Mouse (Mus musculus) forebrain, embryonic 14.5 days (tissue): ENCODE measurements at regions not wholly inside any gene's neighbourhood (a gene's known extent, or its start where the extent isn't known, plus 50 kb on each side); places are given as distances from the start of the nearest gene placed in this dataset.

ENCODE experiments used
- ATAC-seq: fragments of 200-750 bp; cut with Nextera tagmentation; 2 replicates; pipeline ENCODE4 v1.8.0; 2017; ENCODE audit warnings: mild to moderate bottlenecking, moderate library complexity
- DNase-seq: peaks from one replicate; pipeline ENCODE4 v3.0.0-alpha.2; 2015; ENCODE audit warnings: low spot score
- H3K27ac ChIP-seq: fragments of 300-500 bp; sonication (generic); 2 replicates; pipeline ENCODE4 v1.5.1; 2014; ENCODE audit warnings: low read depth, mild to moderate bottlenecking, control low read depth, low read length, moderate library complexity
- H3K27me3 ChIP-seq: fragments of 300-500 bp; sonication (generic); replicated peaks from 2 replicates; pipeline ENCODE4 v1.6.1; 2014; ENCODE audit warnings: low read length, control low read depth, mixed read lengths; ENCODE audit not compliant: control insufficient read depth, insufficient read depth
- H3K36me3 ChIP-seq: fragments of 300-500 bp; sonication (generic); 2 replicates; pipeline ENCODE4 v1.6.1; 2014; ENCODE audit warnings: low read length, control low read depth; ENCODE audit not compliant: control insufficient read depth, insufficient read depth
- H3K4me1 ChIP-seq: fragments of 300-500 bp; sonication (generic); 2 replicates; pipeline ENCODE4 v1.6.1; 2014; ENCODE audit warnings: antibody characterized with exemption, low read length, control low read depth; ENCODE audit not compliant: control insufficient read depth, insufficient read depth
- H3K4me2 ChIP-seq: fragments of 300-500 bp; sonication (generic); 2 replicates; pipeline ENCODE4 v1.6.1; 2014; ENCODE audit warnings: mild to moderate bottlenecking, control low read depth, low read length
- H3K4me3 ChIP-seq: fragments of 300-500 bp; sonication (generic); 2 replicates; pipeline ENCODE4 v1.5.1; 2014; ENCODE audit warnings: low read depth, low read length, control low read depth
- H3K9ac ChIP-seq: fragments of 300-500 bp; sonication (generic); 2 replicates; pipeline ENCODE4 v1.6.1; 2014; ENCODE audit warnings: mild to moderate bottlenecking, low read length, control low read depth, moderate library complexity
- H3K9me3 ChIP-seq: fragments of 300-500 bp; sonication (generic); replicated peaks from 2 replicates; pipeline ENCODE4 v1.6.1; 2016; ENCODE audit warnings: low read length, control low read depth, mixed read lengths; ENCODE audit not compliant: control insufficient read depth
- WGBS: fragments of 180-500 bp; shearing (Covaris S2); extraction: QIAGEN DNeasy Blood & Tissue Kit; methylation state at CpG from one replicate; pipeline ENCODE4 v1.1.7; 2014; 5-methylcytosine and 5-hydroxymethylcytosine counted together

- no peaks in the 10 kb centered on the region for H3K36me3 ChIP-seq
- peak overlapping the region; percentile 50 for H3K4me3 ChIP-seq
- under 1% methylated on average over 16 of the region's 16 CpGs for WGBS
- peak; percentile 65 for DNase-seq
- no peaks in the 10 kb centered on the region for H3K9me3 ChIP-seq
- peaks cover 3% of the 10 kb centered on the region; the same call in 1 of the 2 replicates for H3K27me3 ChIP-seq
- ATAC-seq = no peak; the same call in 1 of the 2 replicates
- peaks cover 2% of the 10 kb centered on the region; the same call in 1 of the 2 replicates for H3K4me1 ChIP-seq
- peak overlapping the region; percentile 69 for H3K4me2 ChIP-seq
- no peak overlapping the region for H3K27ac ChIP-seq
- peak overlapping the region; percentile 57 for H3K9ac ChIP-seq
Measured at GRCm38 (mm10) chr2:18587746-18588231, 84.4 kb upstream of the Commd3 start.

GRCm38 (mm10) chr2:18586925-18587724 lies 85.1 kb upstream of the Commd3 start:
- H3K4me3 ChIP-seq = peak overlapping the region; percentile 50
- no peaks in the 10 kb centered on the region for H3K9me3 ChIP-seq
- H3K36me3 ChIP-seq = no peaks in the 10 kb centered on the region
- no peak overlapping the region for H3K27ac ChIP-seq
- WGBS = under 1% methylated on average over 31 of the region's 31 CpGs
- peaks cover 2% of the 10 kb centered on the region; the same call in 1 of the 2 replicates for H3K4me1 ChIP-seq
- ATAC-seq = peak; percentile 92
- peaks cover 3% of the 10 kb centered on the region; the same call in 1 of the 2 replicates for H3K27me3 ChIP-seq
- peak overlapping the region; percentile 69 for H3K4me2 ChIP-seq
- peak overlapping the region; percentile 57 for H3K9ac ChIP-seq
- peak; percentile 94 for DNase-seq

- Histone ChIP-seq H3K9me3 (no peaks in the 10 kb centered on the region), H3K9ac (no peak overlapping the region), H3K4me2 (no peak overlapping the region), H3K36me3 (no peaks in the 10 kb centered on the region), H3K27me3 (peaks cover 3% of the 10 kb centered on the region; the same call in 1 of the 2 replicates), H3K27ac (no peak overlapping the region), H3K4me3 (no peak overlapping the region), H3K4me1 (peaks cover 2% of the 10 kb centered on the region; the same call in 1 of the 2 replicates)
- DNase-seq (no peak), ATAC-seq (no peak)
- 50% methylated on average over 9 of the region's 9 CpGs for WGBS
Measured at GRCm38 (mm10) chr2:18585564-18586336, 86.4 kb upstream of the Commd3 start.

GRCm38 (mm10) chr2:18558133-18558532 lies 114.1 kb upstream of the Commd3 start:
- Histone ChIP-seq H3K9ac (no peak overlapping the region), H3K36me3 (no peaks in the 10 kb centered on the region), H3K4me2 (no peak overlapping the region), H3K4me1 (no peaks in the 10 kb centered on the region), H3K9me3 (no peaks in the 10 kb centered on the region), H3K4me3 (no peak overlapping the region), H3K27me3 (no peaks in the 10 kb centered on the region), H3K27ac (no peak overlapping the region)
- DNase-seq = no peak
- ATAC-seq = no peak
- 56% methylated on average over 4 of the region's 4 CpGs for WGBS

- H3K36me3 ChIP-seq = no peaks in the 10 kb centered on the region
- no peak overlapping the region for H3K9ac ChIP-seq
- no peaks in the 10 kb centered on the region for H3K9me3 ChIP-seq
- no peak overlapping the region for H3K4me3 ChIP-seq
- ATAC-seq (no peak), DNase-seq (peak; percentile 11)
- H3K27ac ChIP-seq = no peak overlapping the region
- H3K4me1 ChIP-seq = no peaks in the 10 kb centered on the region
- no peaks in the 10 kb centered on the region for H3K27me3 ChIP-seq
- WGBS = 71% methylated on average over 5 of the region's 5 CpGs
- no peak overlapping the region for H3K4me2 ChIP-seq
Measured at GRCm38 (mm10) chr2:18547964-18548643, 124.1 kb upstream of the Commd3 start.

GRCm38 (mm10) chr2:18524387-18524786 lies 131.8 kb upstream of the Dnajc1 start:
- no peak overlapping the region for H3K4me2 ChIP-seq
- H3K9me3 ChIP-seq = no peaks in the 10 kb centered on the region
- H3K27ac ChIP-seq = no peak overlapping the region
- H3K4me3 ChIP-seq = no peak overlapping the region
- H3K27me3 ChIP-seq = no peaks in the 10 kb centered on the region
- WGBS = 92% methylated on average over 7 of the region's 7 CpGs
- no peaks in the 10 kb centered on the region for H3K36me3 ChIP-seq
- no peaks in the 10 kb centered on the region for H3K4me1 ChIP-seq
- no peak for ATAC-seq
- no peak for DNase-seq
- H3K9ac ChIP-seq = no peak overlapping the region

- Histone ChIP-seq H3K27ac (no peak overlapping the region), H3K4me2 (no peak overlapping the region), H3K27me3 (no peaks in the 10 kb centered on the region), H3K9me3 (no peaks in the 10 kb centered on the region), H3K4me1 (no peaks in the 10 kb centered on the region), H3K4me3 (no peak overlapping the region), H3K36me3 (no peaks in the 10 kb centered on the region), H3K9ac (no peak overlapping the region)
- WGBS = 66% methylated on average over 3 of the region's 3 CpGs
- no peak for ATAC-seq
- DNase-seq = no peak
Measured at GRCm38 (mm10) chr2:18523911-18524310, 131.3 kb upstream of the Dnajc1 start.

GRCm38 (mm10) chr2:18513435-18513834 lies 120.8 kb upstream of the Dnajc1 start:
- no peaks in the 10 kb centered on the region for H3K4me1 ChIP-seq
- no peak for ATAC-seq
- DNase-seq = no peak
- H3K9me3 ChIP-seq = no peaks in the 10 kb centered on the region
- no peak overlapping the region for H3K27ac ChIP-seq
- no peak overlapping the region for H3K9ac ChIP-seq
- no peaks in the 10 kb centered on the region for H3K27me3 ChIP-seq
- no peak overlapping the region for H3K4me3 ChIP-seq
- no peak overlapping the region for H3K4me2 ChIP-seq
- H3K36me3 ChIP-seq = no peaks in the 10 kb centered on the region
